Mouse (Mus musculus): ENCODE results near the gene Fam43b.
A peak's percentile ranks its signal among the peaks of the same experiment; 100 is the strongest.

The Fam43b gene

GRCm38 (mm10) chr4:138353438-138354171 is 42.7 kb downstream of the Fam43b start:
- DNase-seq (ENCODE audit: low read depth, low spot score) = no peak

- DNase-seq (ENCODE audit: low read depth, low spot score) = no peak
These were observed 43.6 kb downstream of the Fam43b start for GRCm38 (mm10) chr4:138352692-138353091.

GRCm38 (mm10) chr4:138351821-138352220 is 44.5 kb downstream of the Fam43b start:
- DNase-seq (ENCODE audit: low read depth, low spot score) = no peak

- no peak for DNase-seq (ENCODE audit: low read depth, low spot score)
These were observed 47.6 kb downstream of the Fam43b start for GRCm38 (mm10) chr4:138348716-138349115.

GRCm38 (mm10) chr4:138347280-138347679 is 49.0 kb downstream of the Fam43b start:
- no peak for DNase-seq (ENCODE audit: low read depth, low spot score)

GRCm38 (mm10) chr4:138344891-138345545 is 51.3 kb downstream of the Fam43b start:
- peak; percentile 70 for DNase-seq (ENCODE audit: low read depth, low spot score)
